ENCODE assay signal across 9 mouse cellular contexts in the genomic region with DNA sequence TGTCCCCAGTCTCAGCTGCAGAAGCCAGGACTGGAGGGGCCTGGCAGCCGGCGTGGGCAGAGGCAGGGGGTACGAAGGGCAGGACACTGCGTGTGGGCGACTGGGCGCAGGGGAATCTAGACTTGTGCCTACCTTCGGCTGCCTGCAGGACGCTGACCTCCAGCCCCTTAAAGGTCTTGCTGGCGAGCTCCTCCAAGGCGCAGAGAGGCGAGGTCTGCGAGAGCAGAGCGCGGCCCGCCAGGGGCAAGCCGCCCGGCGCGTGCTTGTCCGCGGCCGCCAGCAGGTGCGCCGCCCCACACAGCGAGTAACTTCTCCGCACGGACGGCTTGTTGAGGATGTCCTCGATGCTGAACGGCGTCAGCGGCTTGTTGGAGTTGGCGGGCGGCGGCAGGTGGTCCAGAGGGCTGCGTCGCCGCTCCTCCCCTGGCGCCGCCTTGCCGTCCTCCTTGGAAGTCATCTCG. TPM values are rescaled to one million over a fixed set of nuclear protein-coding genes. Genes with fewer than 3 reads are reported as not detected.
DNase-seq lines count a peak whose midpoint lies in the region; ATAC-seq lines count a peak whose summit lies in the region.
"Had no signal": no experiment of that assay in that cellular context is flagged by ENCODE, and none has a peak within 500 bp of the region (broad histone marks: within the 10 kb centered on the region; RNA-seq: fewer than 3 reads in every experiment).

No protein-coding gene starts in this region.

- no peaks in the 10 kb centered on the region for H3K36me3 ChIP-seq in liver, embryonic 11.5 days (ENCODE audit: control insufficient read depth, insufficient read depth, low read length)
- no peaks in the 10 kb centered on the region for H3K36me3 ChIP-seq in embryonic facial prominence, embryonic 14.5 days (ENCODE audit: control insufficient read depth, insufficient read depth, low read length)
- H3K36me3 ChIP-seq in limb, embryonic 12.5 days = no peaks in the 10 kb centered on the region
- H3K36me3 ChIP-seq in stomach, embryonic 14.5 days (ENCODE audit: control insufficient read depth, insufficient read depth, low read length) = no peaks in the 10 kb centered on the region

- under 1% methylated on average over 41 of the region's 42 CpGs for WGBS in liver, embryonic 11.5 days
- 0% methylated on average over 7 of the region's 42 CpGs for WGBS in embryonic facial prominence, embryonic 14.5 days
- under 1% methylated on average over 42 of the region's 42 CpGs for WGBS in limb, embryonic 12.5 days
- under 1% methylated on average over 42 of the region's 42 CpGs for WGBS in stomach, embryonic 14.5 days

- peak overlapping the region; percentile 27 for H3K4me2 ChIP-seq in liver, embryonic 11.5 days
- H3K4me2 ChIP-seq in embryonic facial prominence, embryonic 14.5 days (ENCODE audit: low read depth, low read length) = peak overlapping the region; percentile 53
- peak overlapping the region; percentile 67 for H3K4me2 ChIP-seq in limb, embryonic 12.5 days
- H3K4me2 ChIP-seq in stomach, embryonic 14.5 days (replicated peaks; ENCODE audit: low read depth, low read length) = peak overlapping the region; percentile 16

- no peak for ATAC-seq in liver, embryonic 11.5 days (replicated peaks; ENCODE audit: low FRiP score)
- no peak for ATAC-seq in embryonic facial prominence, embryonic 14.5 days (ENCODE audit: low read depth)
- no peak for ATAC-seq in limb, embryonic 12.5 days (ENCODE audit: insufficient number of reproducible peaks, insufficient read depth, low FRiP score, low TSS enrichment, low read depth)
- no peak for ATAC-seq in stomach, embryonic 14.5 days (ENCODE audit: insufficient number of reproducible peaks, insufficient read depth, low FRiP score, low read depth)

- H3K27ac ChIP-seq in liver, embryonic 11.5 days (ENCODE audit: low read depth, low read length) = no peak overlapping the region
- H3K27ac ChIP-seq in embryonic facial prominence, embryonic 14.5 days (replicated peaks; ENCODE audit: low read depth, low read length) = no peak overlapping the region; the same call in 1 of the 2 replicates
- peak overlapping the region; percentile 72; the same call in 1 of the 2 replicates for H3K27ac ChIP-seq in limb, embryonic 12.5 days
- no peak overlapping the region for H3K27ac ChIP-seq in stomach, embryonic 14.5 days (ENCODE audit: low read length)

- no peak overlapping the region for H3K9ac ChIP-seq in liver, embryonic 11.5 days (ENCODE audit: low read depth, low read length)
- H3K9ac ChIP-seq in embryonic facial prominence, embryonic 14.5 days (ENCODE audit: low read depth, low read length) = peak overlapping the region; percentile 38
- H3K9ac ChIP-seq in limb, embryonic 12.5 days (replicated peaks) = peak overlapping the region; percentile 48
- no peak overlapping the region for H3K9ac ChIP-seq in stomach, embryonic 14.5 days (replicated peaks; ENCODE audit: low read depth, low read length)

- H3K27me3 ChIP-seq in liver, embryonic 11.5 days (replicated peaks; ENCODE audit: control insufficient read depth, insufficient read depth, low read length) = peaks cover 99% of the 10 kb centered on the region
- H3K27me3 ChIP-seq in embryonic facial prominence, embryonic 14.5 days (replicated peaks; ENCODE audit: control insufficient read depth, insufficient read depth, low read length) = peaks cover 98% of the 10 kb centered on the region
- peaks cover 99% of the 10 kb centered on the region for H3K27me3 ChIP-seq in limb, embryonic 12.5 days
- H3K27me3 ChIP-seq in stomach, embryonic 14.5 days (ENCODE audit: control insufficient read depth, insufficient read depth, low read length) = peaks cover 63% of the 10 kb centered on the region

- H3K4me3 ChIP-seq in liver, embryonic 11.5 days (ENCODE audit: low read depth, low read length) = peak overlapping the region; percentile 10; the same call in 1 of the 2 replicates
- H3K4me3 ChIP-seq in embryonic facial prominence, embryonic 14.5 days (ENCODE audit: low read depth, low read length) = peak overlapping the region; percentile 39
- H3K4me3 ChIP-seq in limb, embryonic 12.5 days (replicated peaks) = peak overlapping the region; percentile 42
- peak overlapping the region; percentile 18 for H3K4me3 ChIP-seq in stomach, embryonic 14.5 days (ENCODE audit: low read depth, low read length)

- peaks cover 9% of the 10 kb centered on the region for H3K4me1 ChIP-seq in liver, embryonic 11.5 days (replicated peaks; ENCODE audit: control insufficient read depth, insufficient read depth, low read length)
- peaks cover 14% of the 10 kb centered on the region for H3K4me1 ChIP-seq in embryonic facial prominence, embryonic 14.5 days (ENCODE audit: control insufficient read depth, insufficient read depth, low read length)
- H3K4me1 ChIP-seq in limb, embryonic 12.5 days (replicated peaks) = peaks cover 42% of the 10 kb centered on the region
- peaks cover 26% of the 10 kb centered on the region for H3K4me1 ChIP-seq in stomach, embryonic 14.5 days (ENCODE audit: control insufficient read depth, insufficient read depth, low read length)

- H3K9me3 ChIP-seq in liver, embryonic 11.5 days (ENCODE audit: control insufficient read depth, low read length) = no peaks in the 10 kb centered on the region
- no peaks in the 10 kb centered on the region for H3K9me3 ChIP-seq in embryonic facial prominence, embryonic 14.5 days (ENCODE audit: control insufficient read depth, low read length)
- H3K9me3 ChIP-seq in limb, embryonic 12.5 days = no peaks in the 10 kb centered on the region
- no peaks in the 10 kb centered on the region for H3K9me3 ChIP-seq in stomach, embryonic 14.5 days (ENCODE audit: control insufficient read depth, low read depth, low read length)

- DNase-seq in liver, embryonic 11.5 days (ENCODE audit: low spot score) = no peak
- DNase-seq in liver = no peak
- DNase-seq in embryonic facial prominence, embryonic 14.5 days (ENCODE audit: low spot score) = no peak
- no peak for DNase-seq in cerebellum, postnatal 36 days
- DNase-seq in left cerebral cortex, adult 11 months (ENCODE audit: low spot score) = no peak
- DNase-seq in yolk sac, embryonic 10.5 days (ENCODE audit: low spot score) = no peak

RNA-seq across cellular contexts. Expression of gene Lbx1, which starts 0.8 kb away (rescaled TPM):
- 0.14 and 0.58 TPM in 2 replicates for polyA plus RNA-seq in liver, embryonic 11.5 days (2014; fragmentation: Nextera tagmentation; extraction: Ambion mirVana)
- polyA plus RNA-seq in embryonic facial prominence, embryonic 14.5 days (2014; fragmentation: Nextera tagmentation; extraction: Ambion mirVana) = 1.6 and 2.0 TPM in 2 replicates
- polyA plus RNA-seq in limb, embryonic 12.5 days (2016; fragmentation: Nextera tagmentation; extraction: Ambion mirVana) = 2.8 and 3.1 TPM in 2 replicates
- polyA plus RNA-seq in stomach, embryonic 14.5 days (2014; fragmentation: Nextera tagmentation; extraction: Ambion mirVana) = not detected in 2 replicates
- polyA plus RNA-seq: spleen, adult 2 months had no signal

Comparison
In these comparisons a context has a peak if more than half of its experiments do, and no peak if none do; other contexts are left out.
1. H3K4me2 ChIP-seq: peak in every context shown above with its lines; median percentile 67 in limb, embryonic 12.5 days; 53 in embryonic facial prominence, embryonic 14.5 days; 27 in liver, embryonic 11.5 days; 16 in stomach, embryonic 14.5 days.
2. H3K9ac ChIP-seq: peak in embryonic facial prominence, embryonic 14.5 days (single experiment) and limb, embryonic 12.5 days (single experiment); none in liver, embryonic 11.5 days (single experiment) and stomach, embryonic 14.5 days (single experiment).
3. Peak in every context shown above with its lines, with median percentiles within 50 percentile points of each other: H3K4me3 ChIP-seq.